Mouse (Mus musculus) bone marrow, adult 2 months (tissue): ENCODE measurements at regions not wholly inside any gene's neighbourhood (a gene's known extent, or its start where the extent isn't known, plus 50 kb on each side); places are given as distances from the start of the nearest gene placed in this dataset.

Source experiments
- H3K27ac ChIP-seq: fragments of 200-500 bp; 2 replicates; pipeline ENCODE4 v1.5.1; 2012; ENCODE audit warnings: low read depth, mild to moderate bottlenecking, control low read depth, inconsistent platforms, low read length; ENCODE audit not compliant: control insufficient read depth, poor library complexity, insufficient read depth
- H3K4me1 ChIP-seq: fragments of 200-500 bp; 2 replicates; pipeline ENCODE4 v1.6.1; 2011; ENCODE audit warnings: low read length; ENCODE audit not compliant: control insufficient read depth, insufficient read depth
- H3K4me3 ChIP-seq: fragments of 200-500 bp; replicated peaks from 2 replicates; pipeline ENCODE3; 2011; ENCODE audit warnings: mild to moderate bottlenecking, low read depth, low read length, control low read depth; ENCODE audit not compliant: control insufficient read depth
- CTCF ChIP-seq: fragments of 200-500 bp; IDR thresholded peaks from 2 replicates; pipeline ENCODE4 v1.5.1; 2011; ENCODE audit warnings: low read length, control low read depth; ENCODE audit not compliant: control insufficient read depth, insufficient read depth
- POLR2A ChIP-seq: fragments of 200-500 bp; IDR thresholded peaks from 2 replicates; pipeline ENCODE4 v1.6.1; 2011; ENCODE audit warnings: low read depth, mild to moderate bottlenecking, control low read depth, low read length, borderline replicate concordance; ENCODE audit not compliant: control insufficient read depth
- WGBS: fragments of 180-500 bp; shearing (Covaris S2); methylation state at CpG from one replicate; pipeline ENCODE4 v1.1.7; 2018; 5-methylcytosine and 5-hydroxymethylcytosine counted together

- no peak overlapping the region for H3K4me3 ChIP-seq
- WGBS, result 74% methylated on average over 4 of the region's 4 CpGs
- TF ChIP-seq CTCF (no peak), POLR2A (no peak)
- no peaks in the 10 kb centered on the region for H3K4me1 ChIP-seq
- H3K27ac ChIP-seq, result no peak overlapping the region
Measured at GRCm38 (mm10) chr7:39937262-39937661, 419.7 kb downstream of the Zfp619 start.

DNA sequence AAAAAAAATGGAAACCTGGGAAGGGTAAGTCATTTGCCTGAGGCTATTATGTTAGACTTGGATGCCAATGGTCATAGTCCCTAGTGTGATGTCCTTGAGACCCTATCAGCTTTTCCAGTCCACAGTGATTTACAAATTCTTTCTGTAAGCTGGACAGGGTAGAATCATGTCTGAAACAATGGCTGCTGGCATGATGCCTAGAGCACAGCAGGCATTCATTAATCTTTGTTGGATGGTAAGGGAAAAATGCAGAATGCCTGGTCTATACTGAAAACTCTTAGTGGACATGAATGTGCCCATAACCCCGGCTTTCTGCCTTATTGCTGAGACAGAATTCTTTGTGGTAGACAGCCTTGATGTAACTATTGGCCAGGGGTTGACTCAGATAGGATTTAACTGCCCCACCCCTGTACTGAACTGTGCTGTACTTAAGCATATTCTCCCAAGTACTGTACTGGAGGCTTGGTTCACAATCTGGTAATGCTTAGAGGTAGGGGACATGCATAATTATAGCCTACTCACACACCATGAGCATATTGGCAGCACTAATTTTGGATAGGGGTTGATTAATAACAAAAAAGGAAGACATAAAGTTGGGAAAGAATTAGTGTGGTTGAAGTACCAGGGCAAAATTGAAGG, 424.8 kb downstream of the Zfp619 start:
- Histone ChIP-seq H3K4me3 (no peak overlapping the region), H3K27ac (no peak overlapping the region), H3K4me1 (no peaks in the 10 kb centered on the region)
- WGBS, result 36% methylated on average over 1 of the region's 1 CpGs
- TF ChIP-seq POLR2A, result no peak
- no peak for TF ChIP-seq CTCF

- Histone ChIP-seq H3K4me3 (no peak overlapping the region), H3K4me1 (no peaks in the 10 kb centered on the region), H3K27ac (no peak overlapping the region)
- TF ChIP-seq CTCF, result no peak
- no peak for TF ChIP-seq POLR2A
- 62% methylated on average over 7 of the region's 7 CpGs for WGBS
Measured at GRCm38 (mm10) chr7:39954110-39954509, 436.5 kb downstream of the Zfp619 start.

DNA sequence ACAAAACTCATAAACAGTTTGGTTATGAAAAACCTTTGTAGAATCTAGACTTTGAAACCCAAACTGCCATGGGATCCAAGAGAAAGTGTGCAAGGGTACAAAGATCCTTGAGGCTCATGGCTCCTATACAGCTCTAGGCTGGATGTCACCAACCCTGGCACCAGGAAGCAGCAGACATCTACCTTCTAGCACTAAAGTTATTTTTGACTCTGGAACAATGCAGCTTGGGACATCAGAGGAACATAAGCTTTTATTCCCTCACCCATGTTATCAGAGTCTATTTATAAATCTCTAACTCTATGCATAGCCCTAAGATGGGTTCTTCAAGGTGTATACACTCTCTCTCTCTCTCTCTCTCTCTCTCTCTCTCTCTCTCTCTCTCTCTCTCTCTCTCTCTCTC, 437.4 kb downstream of the Zfp619 start:
- TF ChIP-seq CTCF (no peak), POLR2A (no peak)
- H3K27ac ChIP-seq, result no peak overlapping the region
- H3K4me3 ChIP-seq, result no peak overlapping the region
- no peaks in the 10 kb centered on the region for H3K4me1 ChIP-seq

GRCm38 (mm10) chr7:39978121-39978520, 460.6 kb downstream of the Zfp619 start:
- Histone ChIP-seq H3K4me3 (no peak overlapping the region), H3K27ac (no peak overlapping the region), H3K4me1 (no peaks in the 10 kb centered on the region)
- 67% methylated on average over 2 of the region's 2 CpGs for WGBS
- TF ChIP-seq CTCF, result no peak

GRCm38 (mm10) chr7:39981647-39982046, 464.1 kb downstream of the Zfp619 start:
- H3K4me3 ChIP-seq, result no peak overlapping the region

More at GRCm38 (mm10) chr7:39981647-39982046, 464.1 kb downstream of the Zfp619 start:
- WGBS, result 82% methylated on average over 4 of the region's 4 CpGs
- Histone ChIP-seq H3K27ac (no peak overlapping the region), H3K4me1 (no peaks in the 10 kb centered on the region)
- TF ChIP-seq POLR2A (no peak), CTCF (no peak)
